Mouse (Mus musculus) megakaryocyte, embryonic 14.5 days (primary cell): Measurements from ENCODE around the gene Pprc1.

Source experiments
- FLI1 ChIP-seq: IDR thresholded peaks from 2 replicates; pipeline ENCODE4 v1.6.1; 2012; ENCODE audit warnings: low read length, inconsistent platforms, mixed read lengths
- GATA1 ChIP-seq: IDR thresholded peaks from 3 replicates; pipeline ENCODE4 v1.6.1; 2012; ENCODE audit warnings: mixed read lengths, low read length, inconsistent platforms, borderline replicate concordance

DNA sequence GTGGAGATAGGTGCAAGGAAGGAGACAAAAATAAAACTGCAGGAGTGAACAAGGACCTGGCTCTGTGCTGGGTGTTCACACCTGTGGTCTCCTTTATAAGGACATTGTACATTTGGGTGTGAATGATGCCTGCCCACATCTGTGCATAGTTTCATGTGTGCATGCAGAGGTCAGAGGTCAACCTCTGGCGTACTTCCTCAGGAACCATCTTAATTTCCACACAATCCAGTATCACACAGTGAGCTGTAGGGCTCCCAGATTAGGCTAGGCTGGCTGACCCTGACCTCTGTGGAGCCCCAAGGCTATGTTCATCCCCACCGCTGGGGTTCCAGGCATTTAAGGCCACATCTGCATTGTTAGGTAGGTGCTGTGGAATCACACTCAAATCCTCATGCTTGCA is 2.7 kb downstream of the Pprc1 start:
- TF ChIP-seq GATA1: no peak
- no peak for TF ChIP-seq FLI1
